8 mouse cellular contexts compared by ENCODE assay signal in genomic region chr15:31454096-31454860, GRCm38 (mm10). TPM values are rescaled to one million over a fixed set of nuclear protein-coding genes. Genes with fewer than 3 reads are reported as not detected.
A peak's percentile ranks its signal among the peaks of the same experiment; 100 is the strongest.
DNase-seq lines count a peak whose midpoint lies in the region; ATAC-seq and TF ChIP-seq lines count a peak whose summit lies in the region.

No protein-coding gene starts in this region.

- peak overlapping the region; percentile 78 for H3K4me2 ChIP-seq in lung, embryonic 14.5 days
- H3K4me2 ChIP-seq in forebrain, embryonic 13.5 days, result peak overlapping the region; percentile 86
- H3K4me2 ChIP-seq in limb, embryonic 14.5 days (replicated peaks; ENCODE audit: low read depth, low read length, severe bottlenecking), result peak overlapping the region; percentile 75

- peaks cover 28% of the 10 kb centered on the region for H3K36me3 ChIP-seq in lung, embryonic 14.5 days (ENCODE audit: insufficient read depth)
- peaks cover 33% of the 10 kb centered on the region for H3K36me3 ChIP-seq in forebrain, embryonic 13.5 days (ENCODE audit: poor library complexity, severe bottlenecking)
- peaks cover 23% of the 10 kb centered on the region for H3K36me3 ChIP-seq in limb, embryonic 14.5 days (ENCODE audit: control insufficient read depth, insufficient read depth, low read length)
- no peaks in the 10 kb centered on the region for H3K36me3 ChIP-seq in splenic B cell, adult 2 months (ENCODE audit: control insufficient read depth, insufficient read depth, low read length, poor library complexity, severe bottlenecking)
- H3K36me3 ChIP-seq in thymus, adult 2 months (ENCODE audit: control insufficient read depth, insufficient read depth, low read length), result peaks cover 18% of the 10 kb centered on the region

- peak; percentile 9 for DNase-seq in lung, embryonic 14.5 days
- DNase-seq in lung, adult 2 months, result no peak
- no peak for DNase-seq in limb, embryonic 14.5 days (ENCODE audit: low spot score)
- DNase-seq in splenic B cell, adult 2 months (ENCODE audit: low read depth, low spot score), result peak; percentile 6
- no peak for DNase-seq in urinary bladder, postnatal 4 days (ENCODE audit: low spot score in 2 of 2)
- DNase-seq in thymus, adult 2 months, result no peak

- 0 out of 2 replicates have a peak, but pooled peaks cover 2% of the 10 kb centered on the region for H3K4me1 ChIP-seq in lung, embryonic 14.5 days (ENCODE audit: insufficient read depth)
- H3K4me1 ChIP-seq in lung, adult 2 months (ENCODE audit: control insufficient read depth, insufficient read depth, low read length), result peaks cover 7% of the 10 kb centered on the region
- peaks cover 6% of the 10 kb centered on the region; the same call in 1 of the 2 replicates for H3K4me1 ChIP-seq in forebrain, embryonic 13.5 days
- peaks cover 9% of the 10 kb centered on the region for H3K4me1 ChIP-seq in limb, embryonic 14.5 days (ENCODE audit: control insufficient read depth, insufficient read depth, low read length)
- H3K4me1 ChIP-seq in thymus, adult 2 months (replicated peaks; ENCODE audit: control insufficient read depth, insufficient read depth, low read length), result peaks cover 9% of the 10 kb centered on the region

- H3K27ac ChIP-seq in lung, embryonic 14.5 days (ENCODE audit: low read depth), result peak overlapping the region; percentile 67; the same call in 1 of the 2 replicates
- H3K27ac ChIP-seq in forebrain, embryonic 13.5 days, result no peak overlapping the region
- H3K27ac ChIP-seq in limb, embryonic 14.5 days (replicated peaks; ENCODE audit: low read depth, low read length), result no peak overlapping the region
- H3K27ac ChIP-seq in thymus, adult 2 months (ENCODE audit: control insufficient read depth, insufficient read depth, low read length), result no peak overlapping the region

- H3K27me3 ChIP-seq in lung, embryonic 14.5 days (ENCODE audit: insufficient read depth, low read length), result no peaks in the 10 kb centered on the region
- H3K27me3 ChIP-seq in forebrain, embryonic 13.5 days, result no peaks in the 10 kb centered on the region
- no peaks in the 10 kb centered on the region for H3K27me3 ChIP-seq in limb, embryonic 14.5 days (ENCODE audit: control insufficient read depth, insufficient read depth, low read length)
- no peaks in the 10 kb centered on the region for H3K27me3 ChIP-seq in splenic B cell, adult 2 months (ENCODE audit: control insufficient read depth, insufficient read depth, low read length, poor library complexity, severe bottlenecking)
- no peaks in the 10 kb centered on the region for H3K27me3 ChIP-seq in thymus, adult 2 months (ENCODE audit: control insufficient read depth, insufficient read depth, low read length)

- peak overlapping the region; percentile 56 for H3K9ac ChIP-seq in lung, embryonic 14.5 days
- H3K9ac ChIP-seq in forebrain, embryonic 13.5 days, result no peak overlapping the region
- no peak overlapping the region for H3K9ac ChIP-seq in limb, embryonic 14.5 days (ENCODE audit: low read depth, low read length, severe bottlenecking)

- TF ChIP-seq CTCF in lung, embryonic 14.5 days (IDR thresholded peaks at IDR 0.05; ENCODE audit: low read depth), result no peak
- no peak for TF ChIP-seq CTCF in lung, adult 2 months (IDR thresholded peaks at IDR 0.05; ENCODE audit: insufficient read depth, low read length)
- TF ChIP-seq CTCF in thymus, adult 2 months (IDR thresholded peaks at IDR 0.05; ENCODE audit: borderline replicate concordance, control insufficient read depth, extremely low read depth, insufficient read depth, low read length, poor library complexity), result no peak

- peak overlapping the region; percentile 60 for H3K4me3 ChIP-seq in lung, embryonic 14.5 days (ENCODE audit: low read depth, low read length)
- H3K4me3 ChIP-seq in lung, adult 2 months (replicated peaks; ENCODE audit: extremely low read depth, low read depth, low read length), result no peak overlapping the region
- peak overlapping the region; percentile 66 for H3K4me3 ChIP-seq in forebrain, embryonic 13.5 days
- H3K4me3 ChIP-seq in limb, embryonic 14.5 days (replicated peaks; ENCODE audit: low read length), result peak overlapping the region; percentile 64
- no peak overlapping the region for H3K4me3 ChIP-seq in thymus, adult 2 months (ENCODE audit: control insufficient read depth, insufficient read depth, low read length)

- no peak for TF ChIP-seq POLR2A in lung, adult 2 months (IDR thresholded peaks at IDR 0.05; ENCODE audit: borderline replicate concordance, extremely low read depth, low read depth, low read length)
- no peak for TF ChIP-seq POLR2A in limb, embryonic 14.5 days (IDR thresholded peaks at IDR 0.05; ENCODE audit: borderline replicate concordance, extremely low read depth, insufficient read depth, insufficient read length)
- TF ChIP-seq POLR2A in thymus, adult 2 months (IDR thresholded peaks at IDR 0.05; ENCODE audit: control insufficient read depth, extremely low read depth, insufficient read depth, low read length, poor library complexity), result no peak

- no peak for ATAC-seq in lung, embryonic 14.5 days (ENCODE audit: insufficient read depth)
- no peak; the same call in 1 of the 2 replicates for ATAC-seq in forebrain, embryonic 13.5 days
- ATAC-seq in limb, embryonic 14.5 days (ENCODE audit: low FRiP score, low read depth), result no peak
- ATAC-seq in megakaryocyte progenitor cell, adult 5-6 weeks (replicated peaks; ENCODE audit: poor library complexity), result no peak

- WGBS in lung, embryonic 14.5 days, result 41% methylated on average over 10 of the region's 10 CpGs
- 39% methylated on average over 10 of the region's 10 CpGs for WGBS in lung, adult 2 months
- WGBS in forebrain, embryonic 13.5 days, result 53% methylated on average over 10 of the region's 10 CpGs
- 53% methylated on average over 10 of the region's 10 CpGs for WGBS in limb, embryonic 14.5 days
- WGBS in thymus, adult 2 months, result 65% methylated on average over 10 of the region's 10 CpGs

- H3K9me3 ChIP-seq in lung, embryonic 14.5 days (ENCODE audit: low read depth, low read length), result no peaks in the 10 kb centered on the region
- no peaks in the 10 kb centered on the region for H3K9me3 ChIP-seq in forebrain, embryonic 13.5 days (replicated peaks)
- no peaks in the 10 kb centered on the region for H3K9me3 ChIP-seq in limb, embryonic 14.5 days (ENCODE audit: control insufficient read depth, low read length)

RNA-seq across cellular contexts. Expression of gene Ropn1l, which starts 0.7 kb away (rescaled TPM):
- polyA plus RNA-seq in lung, embryonic 14.5 days (2014; fragmentation: Nextera tagmentation; extraction: Ambion mirVana), result 2.3 and 2.6 TPM in 2 replicates
- polyA plus RNA-seq in lung, adult 2 months (2012; rRNA removed), result 2.1 and 2.4 TPM in 2 replicates
- 1.6 and 2.1 TPM in 2 replicates for polyA plus RNA-seq in forebrain, embryonic 13.5 days (2015; fragmentation: Nextera tagmentation; extraction: Ambion mirVana)
- polyA plus RNA-seq in limb, embryonic 14.5 days (2012; rRNA removed), result 1.2 and 1.3 TPM in 2 replicates
- polyA plus RNA-seq in limb, embryonic 14.5 days (2014; fragmentation: Nextera tagmentation; extraction: Ambion mirVana), result 1.7 and 1.9 TPM in 2 replicates
- 1.4 and 3.3 TPM in 2 replicates for total RNA-seq in megakaryocyte progenitor cell, adult 5-6 weeks (2015)
- total RNA-seq in megakaryocyte progenitor cell, adult 5-6 weeks (2017), result 1.2 and 2.5 TPM in 2 replicates
- 0.92 and 1.1 TPM in 2 replicates for polyA plus RNA-seq in thymus, adult 2 months (2012; rRNA removed)

Comparison
In these comparisons a context has a peak if more than half of its experiments do, and no peak if none do; other contexts are left out.
1. DNase-seq: peak in lung, embryonic 14.5 days (single experiment) and splenic B cell, adult 2 months (single experiment); none in lung, adult 2 months (single experiment), limb, embryonic 14.5 days (single experiment), urinary bladder, postnatal 4 days (0 of 2) and thymus, adult 2 months (single experiment).
2. H3K4me3 ChIP-seq: peak in lung, embryonic 14.5 days (single experiment), forebrain, embryonic 13.5 days (single experiment) and limb, embryonic 14.5 days (single experiment); none in lung, adult 2 months (single experiment) and thymus, adult 2 months (single experiment).
3. Peak in every context shown above with its lines, with median percentiles within 50 percentile points of each other: H3K4me2 ChIP-seq.